Comparison of ENCODE assay signal across 8 mouse cellular contexts in genomic region chr11:90130635-90131034, GRCm38 (mm10). TPM values are rescaled to one million over a fixed set of nuclear protein-coding genes. Genes with fewer than 3 reads are reported as not detected.
DNase-seq lines count a peak whose midpoint lies in the region; ATAC-seq and TF ChIP-seq lines count a peak whose summit lies in the region.

No protein-coding gene starts in this region.

- 67% methylated on average over 1 of the region's 1 CpGs for WGBS in kidney, embryonic 16.5 days
- 14% methylated on average over 1 of the region's 1 CpGs for WGBS in forebrain, embryonic 12.5 days
- 38% methylated on average over 1 of the region's 1 CpGs for WGBS in liver, postnatal 0 days (ENCODE audit: insufficient replicate concordance)

- H3K36me3 ChIP-seq in kidney, embryonic 16.5 days (ENCODE audit: insufficient read depth, low read length) = no peaks in the 10 kb centered on the region
- H3K36me3 ChIP-seq in forebrain, embryonic 12.5 days (replicated peaks) = no peaks in the 10 kb centered on the region
- H3K36me3 ChIP-seq in liver, postnatal 0 days (replicated peaks; ENCODE audit: insufficient read depth, low read length) = no peaks in the 10 kb centered on the region

- no peak for TF ChIP-seq EP300 in liver, postnatal 0 days (IDR thresholded peaks at IDR 0.05; ENCODE audit: low read depth)

- intact Hi-C loops in heart, postnatal 36 days (cut with DNase I) = loop anchor here (5.0 kb wide), 1 partner anchor 33 kb away; no protein-coding TSS in a partner anchor

- peak; percentile 19 for DNase-seq in kidney, adult 18-20 months
- DNase-seq in heart, postnatal 36 days = peak; percentile 63 to 66
- peak; percentile 79 for DNase-seq in lung, postnatal 25 days (ENCODE audit: low spot score)
- DNase-seq in liver, postnatal 0 days = no peak
- DNase-seq in spleen, postnatal 36 days (ENCODE audit: low spot score in 2 of 2) = no peak
- DNase-seq in cerebellum, adult 8-10 months = no peak

- H3K4me2 ChIP-seq in kidney, embryonic 16.5 days (replicated peaks; ENCODE audit: low read depth, low read length) = no peak overlapping the region
- no peak overlapping the region for H3K4me2 ChIP-seq in forebrain, embryonic 12.5 days
- no peak overlapping the region for H3K4me2 ChIP-seq in liver, postnatal 0 days (ENCODE audit: low read depth, low read length)

- no peaks in the 10 kb centered on the region for H3K9me3 ChIP-seq in kidney, embryonic 16.5 days (ENCODE audit: low read length)
- H3K9me3 ChIP-seq in forebrain, embryonic 12.5 days = no peaks in the 10 kb centered on the region
- H3K9me3 ChIP-seq in liver, postnatal 0 days (ENCODE audit: low read length) = no peaks in the 10 kb centered on the region

- no peak overlapping the region for H3K4me3 ChIP-seq in kidney, embryonic 16.5 days (ENCODE audit: low read length)
- no peak overlapping the region for H3K4me3 ChIP-seq in forebrain, embryonic 12.5 days (replicated peaks)
- no peak overlapping the region for H3K4me3 ChIP-seq in liver, postnatal 0 days (ENCODE audit: low read depth, low read length)

- H3K9ac ChIP-seq in kidney, embryonic 16.5 days (replicated peaks; ENCODE audit: low read length) = no peak overlapping the region
- H3K9ac ChIP-seq in forebrain, embryonic 12.5 days = no peak overlapping the region
- H3K9ac ChIP-seq in liver, postnatal 0 days (replicated peaks) = no peak overlapping the region

- TF ChIP-seq CTCF in liver, postnatal 0 days (IDR thresholded peaks at IDR 0.05; ENCODE audit: low read depth) = no peak

- peaks cover 11% of the 10 kb centered on the region for H3K4me1 ChIP-seq in kidney, embryonic 16.5 days (ENCODE audit: insufficient read depth, low read length)
- H3K4me1 ChIP-seq in forebrain, embryonic 12.5 days = peaks cover 18% of the 10 kb centered on the region
- no peaks in the 10 kb centered on the region for H3K4me1 ChIP-seq in liver, postnatal 0 days (ENCODE audit: insufficient read depth)

- ATAC-seq in kidney, embryonic 16.5 days (ENCODE audit: low FRiP score, low TSS enrichment) = no peak
- ATAC-seq in forebrain, embryonic 12.5 days (ENCODE audit: low FRiP score) = 0 out of 2 replicates have a peak, but pooled peaks have one; percentile 53
- ATAC-seq in liver, postnatal 0 days = no peak

- H3K27me3 ChIP-seq in kidney, embryonic 16.5 days (ENCODE audit: insufficient read depth, low read length) = no peaks in the 10 kb centered on the region
- 0 out of 2 replicates have a peak, but pooled peaks cover 5% of the 10 kb centered on the region for H3K27me3 ChIP-seq in forebrain, embryonic 12.5 days
- H3K27me3 ChIP-seq in liver, postnatal 0 days (ENCODE audit: insufficient read depth, low read length) = no peaks in the 10 kb centered on the region

- no peak overlapping the region for H3K27ac ChIP-seq in kidney, embryonic 16.5 days (ENCODE audit: low read length)
- H3K27ac ChIP-seq in forebrain, embryonic 12.5 days = no peak overlapping the region
- no peak overlapping the region for H3K27ac ChIP-seq in liver, postnatal 0 days (ENCODE audit: low read depth)

RNA-seq across cellular contexts. Expression of gene Gm45716, which starts 56.8 kb away (rescaled TPM):
- 5.8 and 6.7 TPM in 2 replicates for polyA plus RNA-seq in kidney, embryonic 16.5 days (2015; fragmentation: Nextera tagmentation; extraction: Ambion mirVana)
- 18.4 and 20.0 TPM in 2 replicates for polyA plus RNA-seq in forebrain, embryonic 12.5 days (2016; fragmentation: Nextera tagmentation; extraction: Ambion mirVana)
- 1 to 10 TPM; 8.6 to 9.6 TPM for total RNA-seq in heart, postnatal 36 days (2021)
- 48.7 and 56.5 TPM in 2 replicates for polyA plus RNA-seq in liver, postnatal 0 days (2015; fragmentation: Nextera tagmentation; extraction: Ambion mirVana)

Comparison
In these comparisons a context has a peak if more than half of its experiments do, and no peak if none do; other contexts are left out.
1. DNase-seq: peak in kidney, adult 18-20 months (single experiment), heart, postnatal 36 days (2 of 2) and lung, postnatal 25 days (single experiment); none in liver, postnatal 0 days (single experiment), spleen, postnatal 36 days (0 of 2) and cerebellum, adult 8-10 months (single experiment).